24 mouse cellular contexts compared by ENCODE assay signal in the genomic region with DNA sequence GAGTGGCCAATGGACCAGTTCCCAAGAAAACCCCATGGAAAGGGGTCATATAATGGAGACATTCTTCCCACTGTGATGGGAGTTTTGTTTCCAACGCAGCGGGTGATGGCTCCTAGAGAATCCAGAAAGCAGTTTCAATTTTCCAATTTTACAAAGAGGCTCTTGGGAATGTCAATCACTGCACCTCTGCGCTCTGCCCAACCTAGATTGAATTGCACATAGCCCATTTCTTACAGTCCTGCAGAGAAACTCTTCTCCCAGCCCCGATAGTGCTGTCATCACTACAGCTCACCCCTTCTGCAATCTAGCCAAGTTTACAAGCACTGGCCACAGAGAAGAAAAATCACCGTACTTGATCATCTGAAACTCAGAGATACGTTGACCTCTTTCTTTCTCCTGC.
DNase-seq lines count a peak whose midpoint lies in the region; ATAC-seq and TF ChIP-seq lines count a peak whose summit lies in the region.
"Had no signal": no experiment of that assay in that cellular context is flagged by ENCODE, and none has a peak within 500 bp of the region (broad histone marks: within the 10 kb centered on the region; RNA-seq: fewer than 3 reads in every experiment).

No protein-coding gene starts in this region.

- peaks cover 37% of the 10 kb centered on the region for H3K4me1 ChIP-seq in heart, embryonic 13.5 days
- peaks cover 19% of the 10 kb centered on the region for H3K4me1 ChIP-seq in heart, postnatal 0 days (ENCODE audit: control insufficient read depth, insufficient read depth)
- H3K4me1 ChIP-seq in forebrain, embryonic 12.5 days: 0 out of 2 replicates have a peak, but pooled peaks cover 2% of the 10 kb centered on the region
- H3K4me1 ChIP-seq: forebrain, embryonic 13.5 days; kidney, embryonic 15.5 days had no signal

- no peaks in the 10 kb centered on the region for H3K27me3 ChIP-seq in heart, embryonic 13.5 days (replicated peaks)
- H3K27me3 ChIP-seq in heart, postnatal 0 days (ENCODE audit: control insufficient read depth, insufficient read depth, low read length): no peaks in the 10 kb centered on the region
- no peaks in the 10 kb centered on the region for H3K27me3 ChIP-seq in forebrain, embryonic 12.5 days
- H3K27me3 ChIP-seq: forebrain, embryonic 13.5 days; kidney, embryonic 15.5 days had no signal

- H3K27ac ChIP-seq in heart, embryonic 13.5 days (replicated peaks): peak overlapping the region; percentile 44
- no peak overlapping the region for H3K27ac ChIP-seq in heart, postnatal 0 days (ENCODE audit: low read depth)
- H3K27ac ChIP-seq in forebrain, embryonic 12.5 days: no peak overlapping the region
- H3K27ac ChIP-seq: embryonic facial prominence, embryonic 13.5 days; forebrain, embryonic 13.5 days; hindbrain, embryonic 14.5 days; kidney, embryonic 15.5 days had no signal

- no peak for TF ChIP-seq CTCF in heart, postnatal 0 days (IDR thresholded peaks at IDR 0.05; ENCODE audit: low read depth)

- H3K4me3 ChIP-seq in heart, embryonic 13.5 days: no peak overlapping the region
- H3K4me3 ChIP-seq in heart, postnatal 0 days (ENCODE audit: low read depth, low read length): no peak overlapping the region
- no peak overlapping the region for H3K4me3 ChIP-seq in forebrain, embryonic 12.5 days (replicated peaks)
- H3K4me3 ChIP-seq: embryonic facial prominence, embryonic 13.5 days; forebrain, embryonic 13.5 days; kidney, embryonic 15.5 days had no signal

- 38% methylated on average over 6 of the region's 6 CpGs for WGBS in heart, embryonic 13.5 days
- WGBS in heart, postnatal 0 days: 26% methylated on average over 6 of the region's 6 CpGs
- 75% methylated on average over 6 of the region's 6 CpGs for WGBS in forebrain, embryonic 12.5 days

- H3K36me3 ChIP-seq in heart, embryonic 13.5 days: no peaks in the 10 kb centered on the region
- H3K36me3 ChIP-seq in heart, postnatal 0 days (replicated peaks; ENCODE audit: control insufficient read depth, insufficient read depth, low read length): no peaks in the 10 kb centered on the region
- H3K36me3 ChIP-seq in forebrain, embryonic 12.5 days (replicated peaks): no peaks in the 10 kb centered on the region
- H3K36me3 ChIP-seq: embryonic facial prominence, embryonic 13.5 days; G1E; kidney, embryonic 15.5 days had no signal

- TF ChIP-seq EP300 in heart, postnatal 0 days (IDR thresholded peaks at IDR 0.05; ENCODE audit: low read depth): no peak

- no peak overlapping the region for H3K9ac ChIP-seq in heart, embryonic 13.5 days
- H3K9ac ChIP-seq in heart, postnatal 0 days (replicated peaks; ENCODE audit: low read depth, low read length): no peak overlapping the region
- H3K9ac ChIP-seq in forebrain, embryonic 12.5 days: no peak overlapping the region
- H3K9ac ChIP-seq: embryonic facial prominence, embryonic 13.5 days; forebrain, embryonic 13.5 days; forebrain, postnatal 0 days; hindbrain, embryonic 14.5 days; kidney, embryonic 15.5 days had no signal

- peak overlapping the region; percentile 23 for H3K4me2 ChIP-seq in heart, embryonic 13.5 days
- H3K4me2 ChIP-seq in heart, postnatal 0 days (ENCODE audit: low read depth, low read length): peak overlapping the region; percentile 4; the same call in 1 of the 2 replicates
- H3K4me2 ChIP-seq in forebrain, embryonic 12.5 days: no peak overlapping the region
- H3K4me2 ChIP-seq: embryonic facial prominence, embryonic 13.5 days; forebrain, embryonic 13.5 days; hindbrain, embryonic 14.5 days; kidney, embryonic 15.5 days had no signal

- no peaks in the 10 kb centered on the region for H3K9me3 ChIP-seq in heart, embryonic 13.5 days
- no peaks in the 10 kb centered on the region for H3K9me3 ChIP-seq in heart, postnatal 0 days (replicated peaks; ENCODE audit: control insufficient read depth, low read length)
- no peaks in the 10 kb centered on the region for H3K9me3 ChIP-seq in forebrain, embryonic 12.5 days
- H3K9me3 ChIP-seq: embryonic facial prominence, embryonic 13.5 days; forebrain, embryonic 13.5 days; G1E; kidney, embryonic 15.5 days had no signal

- no peak for ATAC-seq in heart, embryonic 13.5 days (ENCODE audit: extremely low read depth, insufficient number of reproducible peaks, low FRiP score, low TSS enrichment)
- no peak; the same call in 1 of the 2 replicates for ATAC-seq in heart, postnatal 0 days (ENCODE audit: insufficient read depth, low read depth)
- no peak for ATAC-seq in forebrain, embryonic 12.5 days (ENCODE audit: low FRiP score)
- ATAC-seq: activated CD4-positive, CD25-positive, alpha-beta regulatory T cell, adult 4 months; CD4-positive, CD25-positive, alpha-beta regulatory T cell, adult 4 months; forebrain, embryonic 13.5 days; forebrain, postnatal 0 days; intestine, embryonic 16.5 days had no signal

- intact Hi-C loops in heart, postnatal 10 days (cut with DNase I): no loop called here

- DNase-seq in cerebellum, adult 9-11 months: peak; percentile 4
- DNase-seq in cerebellum, adult 11 months: no peak
- no peak for DNase-seq in heart, postnatal 10 days
- DNase-seq in heart, postnatal 0 days (ENCODE audit: low spot score): no peak
- no peak for DNase-seq in heart, postnatal 4 days
- peak; percentile 73 for DNase-seq in NIH3T3 (ENCODE audit: low read depth)
- DNase-seq: adrenal gland, adult 2 months; adrenal gland, postnatal 25 days; B cell, adult 2 months; cerebellum, adult 8-10 months; cerebellum, postnatal 25 days; forebrain, postnatal 0 days; gastrocnemius, postnatal 14 days; kidney, adult 2 months had no signal

Comparison
In these comparisons a context has a peak if more than half of its experiments do, and no peak if none do; other contexts are left out.
1. DNase-seq: peak in cerebellum, adult 9-11 months (single experiment) and NIH3T3 (single experiment); none in cerebellum, adult 11 months (single experiment), heart, postnatal 10 days (0 of 2), heart, postnatal 0 days (single experiment) and heart, postnatal 4 days (single experiment).